Mouse (Mus musculus): ENCODE measurements around the gene Olfr568. TPM values are rescaled to one million over a fixed set of nuclear protein-coding genes. Genes with fewer than 3 reads are reported as not detected.
A peak's percentile ranks its signal among the peaks of the same experiment; 100 is the strongest.

Olfr568 gene
- not detected in 2 replicates for polyA plus RNA-seq (2015; fragmentation: Nextera tagmentation; extraction: Ambion mirVana)

- Histone ChIP-seq H3K4me3 (replicated peaks) (no peak within 1 kb of the TSS), H3K4me1 (replicated peaks) (no peaks in the 10 kb centered on the region), H3K27ac (no peak within 1 kb of the TSS), H3K9me3 (replicated peaks) (no peaks in the 10 kb centered on the region), H3K9ac (no peak within 1 kb of the TSS), H3K36me3 (no peaks in the 10 kb centered on the region), H3K4me2 (no peak within 1 kb of the TSS), H3K27me3 (no peaks in the 10 kb centered on the region)
- ATAC-seq (ENCODE audit: low read depth) (no peak), DNase-seq (no peak)
Observed at GRCm38 (mm10) chr7:102876822-102877221, at the start of gene Olfr568. TSS of gene Olfr568 (plus strand) at chr7:102877122.

GRCm38 (mm10) chr7:102855807-102856206 lies 21.1 kb upstream of the Olfr568 start:
- no peak overlapping the region for H3K4me3 ChIP-seq (replicated peaks)
- H3K4me1 ChIP-seq (replicated peaks): no peaks in the 10 kb centered on the region
- no peak for ATAC-seq (ENCODE audit: low read depth)
- no peak for DNase-seq
- no peak overlapping the region for H3K9ac ChIP-seq
- no peaks in the 10 kb centered on the region for H3K27me3 ChIP-seq
- no peaks in the 10 kb centered on the region for H3K9me3 ChIP-seq (replicated peaks)
- H3K4me2 ChIP-seq: no peak overlapping the region
- H3K36me3 ChIP-seq: no peaks in the 10 kb centered on the region
- H3K27ac ChIP-seq: no peak overlapping the region

GRCm38 (mm10) chr7:102858665-102859064 lies 18.3 kb upstream of the Olfr568 start, which contains the start of gene Olfr566:
TSS of gene Olfr566 (minus strand) at chr7:102858765.
- no peaks in the 10 kb centered on the region for H3K9me3 ChIP-seq (replicated peaks)

GRCm38 (mm10) chr7:102890782-102891181 lies 13.9 kb downstream of the Olfr568 start, which contains the start of gene Olfr569:
TSS of gene Olfr569 (minus strand) at chr7:102890882.
- no peak for DNase-seq
- H3K9me3 ChIP-seq (replicated peaks): no peaks in the 10 kb centered on the region
- no peak for ATAC-seq (ENCODE audit: low read depth)
- H3K27ac ChIP-seq: no peak within 1 kb of the TSS
- WGBS (ENCODE audit: insufficient replicate concordance): 51% methylated on average over 3 of the region's 3 CpGs
- no peaks in the 10 kb centered on the region for H3K27me3 ChIP-seq
- H3K4me1 ChIP-seq (replicated peaks): no peaks in the 10 kb centered on the region
- no peak within 1 kb of the TSS for H3K9ac ChIP-seq
- H3K36me3 ChIP-seq: no peaks in the 10 kb centered on the region
- no peak within 1 kb of the TSS for H3K4me2 ChIP-seq
- no peak within 1 kb of the TSS for H3K4me3 ChIP-seq (replicated peaks)

More at GRCm38 (mm10) chr7:102858665-102859064, 18.3 kb upstream of the Olfr568 start, which contains the start of gene Olfr566:
- H3K27ac ChIP-seq: no peak within 1 kb of the TSS
- DNase-seq (no peak), ATAC-seq (ENCODE audit: low read depth) (no peak)
- H3K4me2 ChIP-seq: no peak within 1 kb of the TSS
- H3K27me3 ChIP-seq: no peaks in the 10 kb centered on the region
- H3K4me1 ChIP-seq (replicated peaks): no peaks in the 10 kb centered on the region
- H3K9ac ChIP-seq: no peak within 1 kb of the TSS
- 47% methylated on average over 1 of the region's 1 CpGs for WGBS (ENCODE audit: insufficient replicate concordance)
- no peak within 1 kb of the TSS for H3K4me3 ChIP-seq (replicated peaks)
- no peaks in the 10 kb centered on the region for H3K36me3 ChIP-seq

GRCm38 (mm10) chr7:102915261-102915660 lies 38.3 kb downstream of the Olfr568 start:
- H3K36me3 ChIP-seq: no peaks in the 10 kb centered on the region
- no peak overlapping the region for H3K9ac ChIP-seq
- no peak overlapping the region for H3K4me3 ChIP-seq (replicated peaks)
- H3K9me3 ChIP-seq (replicated peaks): no peaks in the 10 kb centered on the region
- no peaks in the 10 kb centered on the region for H3K4me1 ChIP-seq (replicated peaks)
- no peaks in the 10 kb centered on the region for H3K27me3 ChIP-seq
- no peak overlapping the region for H3K27ac ChIP-seq
- H3K4me2 ChIP-seq: no peak overlapping the region
- no peak for ATAC-seq (ENCODE audit: low read depth)
- no peak for DNase-seq
- WGBS (ENCODE audit: insufficient replicate concordance): 17% methylated on average over 1 of the region's 1 CpGs

- Histone ChIP-seq H3K9me3 (replicated peaks) (no peaks in the 10 kb centered on the region), H3K36me3 (no peaks in the 10 kb centered on the region), H3K4me2 (no peak overlapping the region), H3K4me1 (replicated peaks) (no peaks in the 10 kb centered on the region), H3K27ac (no peak overlapping the region), H3K9ac (no peak overlapping the region), H3K27me3 (no peaks in the 10 kb centered on the region), H3K4me3 (replicated peaks) (no peak overlapping the region)
- ATAC-seq (ENCODE audit: low read depth) (no peak), DNase-seq (no peak)
- 46% methylated on average over 5 of the region's 5 CpGs for WGBS (ENCODE audit: insufficient replicate concordance)
Observed at GRCm38 (mm10) chr7:102916405-102916804, 39.5 kb downstream of the Olfr568 start.

- ATAC-seq (ENCODE audit: low read depth): no peak
- H3K9me3 ChIP-seq (replicated peaks): no peaks in the 10 kb centered on the region
- no peak within 1 kb of the TSS for H3K9ac ChIP-seq
- H3K4me3 ChIP-seq (replicated peaks): no peak within 1 kb of the TSS
- no peaks in the 10 kb centered on the region for H3K36me3 ChIP-seq
- no peak within 1 kb of the TSS for H3K4me2 ChIP-seq
- DNase-seq: no peak
- H3K4me1 ChIP-seq (replicated peaks): no peaks in the 10 kb centered on the region
- no peaks in the 10 kb centered on the region for H3K27me3 ChIP-seq
- no peak within 1 kb of the TSS for H3K27ac ChIP-seq
- WGBS (ENCODE audit: insufficient replicate concordance): 49% methylated on average over 4 of the region's 4 CpGs
Observed at GRCm38 (mm10) chr7:102917032-102917875, 40.3 kb downstream of the Olfr568 start, which contains the start of gene Olfr571. TSS of gene Olfr571 (minus strand) at chr7:102917536.

- Histone ChIP-seq H3K27me3 (no peaks in the 10 kb centered on the region), H3K9ac (no peak overlapping the region), H3K36me3 (no peaks in the 10 kb centered on the region), H3K27ac (no peak overlapping the region), H3K4me2 (no peak overlapping the region), H3K4me1 (replicated peaks) (no peaks in the 10 kb centered on the region), H3K9me3 (replicated peaks) (no peaks in the 10 kb centered on the region), H3K4me3 (replicated peaks) (no peak overlapping the region)
- DNase-seq (peak; percentile 5), ATAC-seq (ENCODE audit: low read depth) (no peak; the same call in 1 of the 2 replicates)
- WGBS (ENCODE audit: insufficient replicate concordance): 3% methylated on average over 1 of the region's 1 CpGs
Observed at GRCm38 (mm10) chr7:102919632-102920031, 42.7 kb downstream of the Olfr568 start.

- DNase-seq (no peak), ATAC-seq (ENCODE audit: low read depth) (no peak)
- Histone ChIP-seq H3K27me3 (no peaks in the 10 kb centered on the region), H3K9ac (no peak within 1 kb of the TSS), H3K9me3 (replicated peaks) (no peaks in the 10 kb centered on the region), H3K4me2 (no peak within 1 kb of the TSS), H3K27ac (no peak within 1 kb of the TSS), H3K4me3 (replicated peaks) (no peak within 1 kb of the TSS), H3K4me1 (replicated peaks) (no peaks in the 10 kb centered on the region), H3K36me3 (no peaks in the 10 kb centered on the region)
- WGBS (ENCODE audit: insufficient replicate concordance): 31% methylated on average over 1 of the region's 1 CpGs
Observed at GRCm38 (mm10) chr7:102924109-102924508, 47.2 kb downstream of the Olfr568 start, which contains the start of gene Olfr572. TSS of gene Olfr572 (plus strand) at chr7:102924409.

GRCm38 (mm10) chr7:102927105-102927504 lies 50.2 kb downstream of the Olfr568 start:
- Histone ChIP-seq H3K27ac (no peak overlapping the region), H3K9me3 (replicated peaks) (no peaks in the 10 kb centered on the region), H3K4me2 (no peak overlapping the region), H3K36me3 (no peaks in the 10 kb centered on the region), H3K4me3 (replicated peaks) (no peak overlapping the region), H3K27me3 (no peaks in the 10 kb centered on the region), H3K9ac (no peak overlapping the region), H3K4me1 (replicated peaks) (no peaks in the 10 kb centered on the region)
- DNase-seq (no peak), ATAC-seq (ENCODE audit: low read depth) (no peak)
- WGBS (ENCODE audit: insufficient replicate concordance): 38% methylated on average over 3 of the region's 3 CpGs
